In genomic region chr15:77835930-77836653, GRCm38 (mm10) we compare ENCODE assay signal across 8 mouse cellular contexts. TPM values are rescaled to one million over a fixed set of nuclear protein-coding genes. Genes with fewer than 3 reads are reported as not detected.
DNase-seq lines count a peak whose midpoint lies in the region; ATAC-seq and TF ChIP-seq lines count a peak whose summit lies in the region.

No protein-coding gene starts in this region.

- peaks cover 74% of the 10 kb centered on the region for H3K4me1 ChIP-seq in thymus, adult 2 months (replicated peaks; ENCODE audit: control insufficient read depth, insufficient read depth, low read length)

- ATAC-seq in cerebellum, adult (ENCODE audit: insufficient number of reproducible peaks, low FRiP score, low TSS enrichment): no peak

- H3K4me3 ChIP-seq in thymus, adult 2 months (ENCODE audit: control insufficient read depth, insufficient read depth, low read length): no peak overlapping the region

- H3K27me3 ChIP-seq in thymus, adult 2 months (ENCODE audit: control insufficient read depth, insufficient read depth, low read length): no peaks in the 10 kb centered on the region

- peak; percentile 52 for DNase-seq in cerebellum, adult 9-11 months
- DNase-seq in thymus, adult 2 months: peak; percentile 39
- DNase-seq in thymus, postnatal 14 days: no peak
- DNase-seq in heart, postnatal 4 days: peak; percentile 65
- peak; percentile 71 to 79 for DNase-seq in lung, postnatal 4 days
- DNase-seq in T-cell, adult 2 months (ENCODE audit: low spot score): no peak
- no peak for DNase-seq in left cerebral cortex, postnatal 14 days (ENCODE audit: low spot score in 2 of 2)

- intact Hi-C loops in left cerebral cortex, postnatal 14 days (cut with DNase I): loop anchor here (5.0 kb wide), 1 partner anchor 81 kb away; no protein-coding TSS in a partner anchor

- 40% methylated on average over 9 of the region's 9 CpGs for WGBS in thymus, adult 2 months

- 0 out of 2 replicates have a peak, but pooled peaks have one; percentile 27 for TF ChIP-seq CTCF in thymus, adult 2 months (IDR thresholded peaks at IDR 0.05; ENCODE audit: borderline replicate concordance, control insufficient read depth, extremely low read depth, insufficient read depth, low read length, poor library complexity)

- no peak for TF ChIP-seq POLR2A in thymus, adult 2 months (IDR thresholded peaks at IDR 0.05; ENCODE audit: control insufficient read depth, extremely low read depth, insufficient read depth, low read length, poor library complexity)

- peak overlapping the region; percentile 95 for H3K27ac ChIP-seq in thymus, adult 2 months (ENCODE audit: control insufficient read depth, insufficient read depth, low read length)

- peaks cover 11% of the 10 kb centered on the region for H3K36me3 ChIP-seq in thymus, adult 2 months (ENCODE audit: control insufficient read depth, insufficient read depth, low read length)

RNA-seq across cellular contexts. Expression of gene Myh9, which starts 5.9 kb away (rescaled TPM):
- 167 and 193 TPM in 2 replicates for polyA plus RNA-seq in thymus, adult 2 months (2012; rRNA removed)
- 100 to 1,000 TPM; 219 to 228 TPM for total RNA-seq in heart, postnatal 4 days (2021)
- total RNA-seq in left cerebral cortex, postnatal 14 days (2021): 10 to 100 TPM; 70.3 to 73.8 TPM

Comparison
In these comparisons a context has a peak if more than half of its experiments do, and no peak if none do; other contexts are left out.
1. DNase-seq: peak in cerebellum, adult 9-11 months (single experiment), thymus, adult 2 months (single experiment), heart, postnatal 4 days (single experiment) and lung, postnatal 4 days (2 of 2); none in thymus, postnatal 14 days (single experiment), T-cell, adult 2 months (single experiment) and left cerebral cortex, postnatal 14 days (0 of 2).